Mouse (Mus musculus) megakaryocyte, embryonic 14.5 days (primary cell): ENCODE results near the gene Ncoa4.

Experiments used
- FLI1 ChIP-seq: IDR thresholded peaks from 2 replicates; pipeline ENCODE4 v1.6.1; 2012; ENCODE audit warnings: low read length, inconsistent platforms, mixed read lengths
- GATA1 ChIP-seq: IDR thresholded peaks from 3 replicates; pipeline ENCODE4 v1.6.1; 2012; ENCODE audit warnings: mixed read lengths, low read length, inconsistent platforms, borderline replicate concordance

DNA sequence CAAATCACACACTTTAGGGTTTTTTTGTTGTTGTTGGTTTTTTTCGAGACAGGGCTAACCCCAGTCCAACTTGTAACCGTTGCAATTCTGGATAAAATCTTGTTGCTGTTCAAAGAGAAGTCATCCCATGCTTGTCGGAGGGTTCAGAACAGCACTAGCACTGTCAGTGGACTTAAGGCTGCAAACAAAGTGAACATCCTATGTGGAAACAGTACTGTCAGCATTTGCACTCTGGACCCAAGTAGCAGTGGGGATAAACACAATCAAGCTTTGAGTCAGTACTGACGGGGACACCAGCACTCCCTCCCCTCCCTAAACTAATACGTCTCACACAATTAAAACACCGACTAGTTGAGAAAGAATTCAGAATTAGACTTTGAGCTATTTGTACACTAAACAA lies 21.2 kb downstream of the Ncoa4 start:
- no peak for TF ChIP-seq GATA1
- TF ChIP-seq FLI1: no peak
